Mouse (Mus musculus) T-cell, adult 66 days (primary cell): Measurements from ENCODE around the gene Pik3c2b. TPM values are rescaled to one million over a fixed set of nuclear protein-coding genes. Genes with fewer than 3 reads are reported as not detected.

ENCODE experiments used
- total RNA-seq, 2 experiments: library from RNA; stranded (reverse); gene quantifications; 3 replicates in 1 of 2; 4 replicates in 1 of 2; pipeline ENCODE4 v1.2.4; 2023

Pik3c2b gene
- total RNA-seq, result 1 to 10 TPM; 5.5 to 7.0 TPM

GRCm38 (mm10) chr1:133045011-133045860, at the start of gene Pik3c2b:
Gene Pik3c2b, plus strand, starts transcription at chr1:133045667.

GRCm38 (mm10) chr1:133030461-133030860, 15.0 kb upstream of the Pik3c2b start, which contains the start of gene Mdm4:
Gene Mdm4, minus strand, starts transcription at chr1:133030561.

GRCm38 (mm10) chr1:133130638-133131560, 85.4 kb downstream of the Pik3c2b start, which contains the start of gene Ppp1r15b:
Gene Ppp1r15b, plus strand, starts transcription at chr1:133131143.

Other genes starting within 250 kb of the Pik3c2b start
- gene Lrrn2, start 165.4 kb upstream of the Pik3c2b start, total RNA-seq, result under 1 TPM in 1 of 2 experiments, not detected in 1; 0.33 TPM
- gene Mdm4, start 15.1 kb upstream of the Pik3c2b start, total RNA-seq, result 100 to 1,000 TPM; 266 to 267 TPM
- gene Ppp1r15b, start 85.5 kb downstream of the Pik3c2b start, total RNA-seq, result 100 to 1,000 TPM; 103 to 110 TPM
- 10 to 100 TPM; 18.2 to 20.8 TPM for gene Plekha6, start 118.5 kb downstream of the Pik3c2b start, total RNA-seq